Mouse (Mus musculus) liver, embryonic 12.5 days (tissue): ENCODE measurements around the gene Shq1. TPM values are rescaled to one million over a fixed set of nuclear protein-coding genes. Genes with fewer than 3 reads are reported as not detected.

Experiments
- ATAC-seq: fragments of 200-750 bp; cut with Nextera tagmentation; 2 replicates; pipeline ENCODE4 v1.8.0; 2017; ENCODE audit warnings: moderate number of reproducible peaks, mild to moderate bottlenecking, moderate library complexity
- H3K27ac ChIP-seq: fragments of 300-500 bp; sonication (generic); 2 replicates; pipeline ENCODE4 v1.5.1; 2016; ENCODE audit warnings: mild to moderate bottlenecking
- H3K27me3 ChIP-seq: fragments of 300-500 bp; sonication (generic); replicated peaks from 2 replicates; pipeline ENCODE4 v1.6.1; 2016; ENCODE audit warnings: mild to moderate bottlenecking, moderate library complexity
- H3K36me3 ChIP-seq: fragments of 300-500 bp; sonication (generic); 2 replicates; pipeline ENCODE4 v1.6.1; 2016; ENCODE audit warnings: mild to moderate bottlenecking, moderate library complexity
- H3K4me1 ChIP-seq: fragments of 300-500 bp; sonication (generic); 2 replicates; pipeline ENCODE4 v1.6.1; 2016
- H3K4me2 ChIP-seq: fragments of 300-500 bp; sonication (generic); 2 replicates; pipeline ENCODE4 v1.6.1; 2016; ENCODE audit warnings: mild to moderate bottlenecking, moderate library complexity
- H3K4me3 ChIP-seq: fragments of 300-500 bp; sonication (generic); 2 replicates; pipeline ENCODE4 v1.5.1; 2016; ENCODE audit warnings: mild to moderate bottlenecking, moderate library complexity
- H3K9ac ChIP-seq: fragments of 300-500 bp; sonication (generic); 2 replicates; pipeline ENCODE4 v1.6.1; 2016; ENCODE audit warnings: mild to moderate bottlenecking, moderate library complexity
- H3K9me3 ChIP-seq: fragments of 300-500 bp; sonication (generic); replicated peaks from 2 replicates; pipeline ENCODE4 v1.6.1; 2016; ENCODE audit warnings: mild to moderate bottlenecking, moderate library complexity
- WGBS: fragments of 180-500 bp; shearing (Covaris S2); methylation state at CpG from one replicate; pipeline ENCODE4 v1.1.7; 2016; ENCODE audit not compliant: insufficient replicate concordance; 5-methylcytosine and 5-hydroxymethylcytosine counted together
- polyA plus RNA-seq: library from polyadenylated mRNA; unstranded; fragments of >200 nt; fragmentation: Nextera tagmentation; extraction: Ambion mirVana; gene quantifications from 2 replicates; pipeline ENCODE4 v1.2.1, GENCODE M21; 2016

The Shq1 gene
- 18.5 and 18.9 TPM in 2 replicates for polyA plus RNA-seq

DNA sequence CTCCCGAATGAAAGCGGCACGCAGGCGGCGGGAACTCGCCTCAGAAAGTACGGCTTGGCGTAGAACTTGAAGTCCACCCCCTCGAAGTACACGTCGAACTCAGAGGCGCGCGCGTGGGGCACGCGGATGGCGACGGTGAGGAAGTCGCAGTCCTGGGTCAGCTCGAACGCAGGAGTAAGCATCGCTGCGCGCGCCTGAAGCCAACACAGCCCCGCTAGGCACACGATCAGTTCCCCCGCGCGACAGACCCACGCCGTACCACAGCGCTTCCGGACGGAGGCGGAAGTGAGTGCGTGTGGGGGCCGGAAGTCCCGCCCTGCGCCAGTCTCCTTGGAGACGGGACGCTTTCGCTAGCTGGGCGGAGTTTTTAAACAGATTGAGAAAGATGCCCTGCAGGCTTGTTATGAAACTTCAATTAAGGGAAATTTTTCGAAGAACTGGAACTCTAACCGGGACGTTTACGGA is at the start of gene Shq1:
Gene Shq1 (minus strand): TSS at position 278 of the 465 bp plus-strand sequence.
- WGBS, result under 1% methylated on average over 49 of the region's 49 CpGs
- peak; percentile 87 for ATAC-seq
- H3K36me3 ChIP-seq, result no peaks in the 10 kb centered on the region; the same call in 1 of the 2 replicates
- peak within 1 kb of the TSS; percentile 84 for H3K27ac ChIP-seq
- peak within 1 kb of the TSS; percentile 88 for H3K9ac ChIP-seq
- no peaks in the 10 kb centered on the region for H3K27me3 ChIP-seq
- H3K4me3 ChIP-seq, result peak within 1 kb of the TSS; percentile 94
- H3K9me3 ChIP-seq, result no peaks in the 10 kb centered on the region
- peaks cover 22% of the 10 kb centered on the region for H3K4me1 ChIP-seq
- peak within 1 kb of the TSS; percentile 91 for H3K4me2 ChIP-seq

DNA sequence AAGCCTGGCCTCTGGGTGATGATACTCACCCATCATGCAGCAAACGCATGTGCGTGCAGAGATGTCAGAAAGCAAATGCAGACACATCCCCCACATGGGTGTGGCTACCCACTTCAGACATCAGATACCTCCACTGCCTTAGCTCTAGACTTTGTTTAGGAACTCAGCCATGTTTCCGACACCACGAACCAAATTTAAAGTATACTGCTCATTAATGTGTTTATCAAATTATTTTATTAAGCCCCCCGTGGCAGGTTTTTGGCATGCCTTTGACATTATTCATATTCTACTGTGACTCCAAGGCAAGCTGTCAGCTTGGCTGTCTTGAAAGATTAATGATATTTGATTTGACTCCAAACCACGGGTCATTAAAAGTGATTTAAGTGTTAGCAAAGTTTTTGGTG is 49.1 kb upstream of the Shq1 start:
- Histone ChIP-seq H3K27me3 (0 out of 2 replicates have a peak, but pooled peaks cover 4% of the 10 kb centered on the region), H3K36me3 (no peaks in the 10 kb centered on the region), H3K9ac (no peak overlapping the region), H3K4me3 (no peak overlapping the region), H3K9me3 (no peaks in the 10 kb centered on the region), H3K4me2 (no peak overlapping the region), H3K4me1 (no peaks in the 10 kb centered on the region), H3K27ac (no peak overlapping the region)
- 48% methylated on average over 6 of the region's 6 CpGs for WGBS
- no peak for ATAC-seq

DNA sequence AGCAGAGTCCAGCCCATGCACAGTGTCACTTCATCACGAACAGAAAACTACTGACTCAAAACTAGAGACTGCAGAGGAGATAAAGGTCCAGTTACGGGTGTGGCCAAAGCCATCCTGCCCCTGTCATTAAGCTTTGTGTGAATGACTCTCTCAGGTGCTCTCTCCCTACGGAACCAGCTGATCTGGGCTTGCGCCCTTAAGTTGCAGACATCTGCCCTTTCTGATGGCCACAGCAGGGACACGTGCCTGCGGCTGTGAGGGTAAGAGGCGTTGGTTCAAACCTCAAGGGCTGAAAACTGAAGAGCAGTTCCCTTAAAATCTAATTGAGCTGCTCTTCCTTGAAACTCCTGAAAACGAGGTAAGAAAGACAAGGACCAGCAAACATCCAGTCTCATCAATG is 45.9 kb upstream of the Shq1 start:
- Histone ChIP-seq H3K4me2 (no peak overlapping the region), H3K27ac (no peak overlapping the region), H3K4me1 (no peaks in the 10 kb centered on the region), H3K27me3 (0 out of 2 replicates have a peak, but pooled peaks cover 4% of the 10 kb centered on the region), H3K9ac (no peak overlapping the region), H3K36me3 (no peaks in the 10 kb centered on the region), H3K4me3 (no peak overlapping the region), H3K9me3 (no peaks in the 10 kb centered on the region)
- 53% methylated on average over 8 of the region's 8 CpGs for WGBS
- ATAC-seq, result no peak

DNA sequence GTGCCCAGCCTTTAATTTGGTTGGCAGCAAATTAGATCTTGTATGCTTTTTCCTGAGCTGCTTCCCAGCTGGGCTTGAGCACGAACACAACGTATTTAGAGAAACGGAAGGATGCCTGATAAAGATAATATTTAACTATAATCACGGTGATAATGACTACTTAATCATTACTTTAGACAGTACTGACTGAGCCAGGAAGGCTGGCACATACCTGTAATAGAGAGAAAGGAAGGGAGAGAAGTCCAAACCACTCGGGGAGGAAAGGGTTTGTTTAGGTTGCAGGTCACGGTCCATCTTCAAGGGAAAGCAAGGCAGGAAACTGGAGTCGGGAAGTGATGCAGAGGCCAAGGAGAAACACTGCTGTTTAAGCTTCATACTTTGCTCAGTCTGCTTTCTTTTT is 45.2 kb upstream of the Shq1 start:
- H3K4me2 ChIP-seq, result no peak overlapping the region
- H3K4me3 ChIP-seq, result no peak overlapping the region
- H3K36me3 ChIP-seq, result no peaks in the 10 kb centered on the region
- 0 out of 2 replicates have a peak, but pooled peaks cover 4% of the 10 kb centered on the region for H3K27me3 ChIP-seq
- WGBS, result 60% methylated on average over 7 of the region's 7 CpGs
- H3K9me3 ChIP-seq, result no peaks in the 10 kb centered on the region
- ATAC-seq, result no peak
- H3K9ac ChIP-seq, result no peak overlapping the region
- no peaks in the 10 kb centered on the region for H3K4me1 ChIP-seq
- H3K27ac ChIP-seq, result no peak overlapping the region

DNA sequence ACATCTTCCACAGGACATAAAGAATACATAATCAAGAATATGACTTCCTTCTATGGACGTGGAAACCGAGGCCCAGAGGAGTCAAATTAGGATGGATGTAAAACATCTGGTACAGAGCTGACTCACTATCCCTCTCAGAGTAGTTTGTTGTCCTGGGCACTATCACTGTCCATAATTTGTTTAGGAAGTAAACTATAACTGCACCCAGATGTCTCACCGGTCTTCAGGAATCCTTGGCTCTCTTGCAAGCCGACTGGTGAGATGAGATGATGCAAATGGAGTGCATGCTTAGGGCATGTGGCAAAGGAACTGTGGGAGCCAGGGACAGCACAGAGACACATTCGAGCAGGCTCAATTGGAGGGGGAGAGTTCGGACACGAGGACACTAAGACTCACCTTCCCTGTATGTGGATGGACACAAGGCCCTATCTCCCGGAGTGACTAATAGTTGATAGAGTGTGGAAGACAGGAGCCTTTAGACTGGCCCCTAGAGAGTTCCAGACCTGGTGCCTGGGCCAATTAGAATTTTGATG is 44.4 kb upstream of the Shq1 start:
- Histone ChIP-seq H3K36me3 (no peaks in the 10 kb centered on the region), H3K27me3 (0 out of 2 replicates have a peak, but pooled peaks cover 4% of the 10 kb centered on the region), H3K9ac (no peak overlapping the region), H3K4me2 (no peak overlapping the region), H3K4me3 (no peak overlapping the region), H3K4me1 (no peaks in the 10 kb centered on the region), H3K27ac (no peak overlapping the region), H3K9me3 (no peaks in the 10 kb centered on the region)
- ATAC-seq, result no peak
- WGBS, result 66% methylated on average over 8 of the region's 8 CpGs

DNA sequence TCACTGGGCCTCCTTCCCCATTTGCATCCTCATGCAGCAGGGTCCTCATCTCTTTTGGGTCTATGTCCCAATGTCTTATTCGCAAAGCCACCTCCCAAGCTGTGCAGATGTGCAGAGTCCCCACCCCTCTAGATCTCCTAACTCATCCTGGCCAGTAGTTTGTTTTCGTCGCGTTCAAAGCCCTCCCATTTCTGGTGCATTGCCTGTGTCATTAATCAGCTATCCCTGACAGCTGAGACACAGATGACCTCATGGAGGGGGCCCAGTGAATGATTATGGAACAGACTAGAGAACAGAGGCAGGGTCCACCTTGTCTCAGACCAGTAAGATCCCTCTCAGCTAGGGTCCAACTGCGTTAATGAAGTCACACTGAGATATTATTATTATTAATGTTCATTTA is 39.9 kb upstream of the Shq1 start:
- H3K36me3 ChIP-seq, result no peaks in the 10 kb centered on the region
- H3K9ac ChIP-seq, result no peak overlapping the region
- H3K4me1 ChIP-seq, result no peaks in the 10 kb centered on the region
- no peak overlapping the region for H3K4me2 ChIP-seq
- no peak for ATAC-seq
- H3K27ac ChIP-seq, result no peak overlapping the region
- peaks cover 17% of the 10 kb centered on the region for H3K27me3 ChIP-seq
- H3K4me3 ChIP-seq, result no peak overlapping the region
- no peaks in the 10 kb centered on the region for H3K9me3 ChIP-seq
- WGBS, result 68% methylated on average over 5 of the region's 5 CpGs

DNA sequence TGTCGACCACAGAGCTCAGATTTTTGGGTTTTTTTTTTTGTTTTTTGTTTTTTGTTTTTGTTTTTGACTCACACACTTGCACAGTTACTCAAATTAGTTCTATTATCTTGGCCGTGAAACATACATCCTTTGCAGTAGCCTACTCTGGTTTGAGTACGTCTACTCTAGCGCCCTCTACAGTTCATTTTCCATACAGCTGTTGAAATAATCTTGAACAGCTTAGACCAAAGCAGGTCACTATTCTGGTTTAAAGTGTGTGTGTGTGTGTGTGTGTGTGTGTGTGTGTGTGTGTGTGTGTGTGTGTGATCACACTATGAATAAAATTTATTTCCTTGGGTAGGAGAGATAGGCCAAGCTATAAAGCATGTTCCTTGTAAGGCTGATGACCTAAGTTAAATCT is 39.2 kb upstream of the Shq1 start:
- Histone ChIP-seq H3K27ac (no peak overlapping the region), H3K4me2 (no peak overlapping the region), H3K9ac (no peak overlapping the region), H3K4me3 (no peak overlapping the region), H3K27me3 (peaks cover 24% of the 10 kb centered on the region), H3K9me3 (no peaks in the 10 kb centered on the region), H3K4me1 (no peaks in the 10 kb centered on the region; the same call in 1 of the 2 replicates), H3K36me3 (no peaks in the 10 kb centered on the region)
- 20% methylated on average over 4 of the region's 4 CpGs for WGBS
- ATAC-seq, result no peak

DNA sequence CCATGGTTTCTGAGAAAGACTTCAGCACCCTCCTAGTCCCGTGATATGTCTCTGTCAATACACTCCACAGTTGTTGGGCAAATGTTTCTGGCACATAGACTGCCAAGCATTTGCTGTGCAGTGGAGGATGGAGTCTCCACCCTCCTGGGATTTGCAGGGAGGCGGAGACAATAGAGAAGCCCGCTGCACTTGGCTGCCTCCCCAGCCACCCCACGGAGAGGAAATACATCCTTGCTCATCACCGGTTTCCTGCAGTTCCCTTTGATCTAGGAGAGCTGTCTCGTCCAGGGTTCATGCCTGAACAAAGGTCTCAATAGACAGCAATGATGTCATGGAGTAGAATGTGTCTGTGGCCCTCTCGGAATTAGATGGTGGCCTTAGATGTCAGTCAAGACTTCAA is 38.5 kb upstream of the Shq1 start:
- no peak for ATAC-seq
- Histone ChIP-seq H3K27me3 (peaks cover 31% of the 10 kb centered on the region), H3K4me3 (no peak overlapping the region), H3K27ac (no peak overlapping the region), H3K4me2 (no peak overlapping the region), H3K9me3 (no peaks in the 10 kb centered on the region), H3K9ac (no peak overlapping the region), H3K4me1 (no peaks in the 10 kb centered on the region; the same call in 1 of the 2 replicates), H3K36me3 (no peaks in the 10 kb centered on the region)
- 21% methylated on average over 7 of the region's 7 CpGs for WGBS

DNA sequence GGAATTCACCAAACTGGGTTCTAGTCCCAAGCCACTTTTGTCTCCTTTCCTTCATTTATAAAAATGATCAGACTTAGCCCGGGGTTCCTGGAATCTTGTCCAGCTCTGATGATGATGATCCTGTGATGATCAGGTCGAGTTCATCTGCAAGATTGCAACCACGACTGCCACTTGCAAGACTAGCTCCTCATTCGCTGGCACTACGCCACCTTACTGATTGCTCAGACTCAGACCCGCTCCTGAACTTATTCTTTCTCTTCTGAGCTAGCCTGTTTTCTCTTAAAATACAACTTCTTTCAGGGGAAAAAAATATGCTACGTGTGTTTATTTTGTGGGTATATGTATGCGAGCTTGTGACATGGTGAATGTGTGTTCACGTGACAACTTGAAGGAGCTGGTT is 38.0 kb upstream of the Shq1 start:
- Histone ChIP-seq H3K4me1 (no peaks in the 10 kb centered on the region; the same call in 1 of the 2 replicates), H3K27me3 (peaks cover 36% of the 10 kb centered on the region), H3K36me3 (no peaks in the 10 kb centered on the region), H3K27ac (no peak overlapping the region), H3K9me3 (no peaks in the 10 kb centered on the region), H3K4me2 (no peak overlapping the region), H3K4me3 (no peak overlapping the region), H3K9ac (no peak overlapping the region)
- WGBS, result 70% methylated on average over 9 of the region's 9 CpGs
- ATAC-seq, result no peak

DNA sequence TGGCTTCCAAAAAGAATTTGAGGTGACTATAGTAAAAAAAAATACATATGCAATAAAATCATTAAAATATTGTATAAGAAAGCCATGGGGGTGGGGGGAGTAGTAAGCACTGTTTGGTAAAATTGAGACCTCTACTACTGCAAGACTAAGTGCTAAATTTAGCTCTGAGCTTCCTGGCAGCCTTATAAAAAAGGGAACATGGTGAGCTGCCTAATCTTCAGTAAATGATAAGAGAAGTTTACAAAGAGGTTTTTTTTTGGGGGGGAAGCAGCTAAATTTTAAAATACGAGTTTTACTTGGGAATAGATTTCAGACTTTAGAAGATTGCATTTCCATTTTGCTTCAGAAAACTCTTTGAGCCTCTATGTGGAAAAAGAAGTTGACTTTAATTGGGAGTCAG is 37.3 kb upstream of the Shq1 start:
- no peak overlapping the region for H3K27ac ChIP-seq
- WGBS, result 16% methylated on average over 1 of the region's 1 CpGs
- no peak overlapping the region for H3K4me3 ChIP-seq
- H3K4me1 ChIP-seq, result no peaks in the 10 kb centered on the region; the same call in 1 of the 2 replicates
- H3K27me3 ChIP-seq, result peaks cover 43% of the 10 kb centered on the region
- no peaks in the 10 kb centered on the region for H3K36me3 ChIP-seq
- no peak for ATAC-seq
- no peak overlapping the region for H3K4me2 ChIP-seq
- H3K9me3 ChIP-seq, result no peaks in the 10 kb centered on the region
- H3K9ac ChIP-seq, result no peak overlapping the region

DNA sequence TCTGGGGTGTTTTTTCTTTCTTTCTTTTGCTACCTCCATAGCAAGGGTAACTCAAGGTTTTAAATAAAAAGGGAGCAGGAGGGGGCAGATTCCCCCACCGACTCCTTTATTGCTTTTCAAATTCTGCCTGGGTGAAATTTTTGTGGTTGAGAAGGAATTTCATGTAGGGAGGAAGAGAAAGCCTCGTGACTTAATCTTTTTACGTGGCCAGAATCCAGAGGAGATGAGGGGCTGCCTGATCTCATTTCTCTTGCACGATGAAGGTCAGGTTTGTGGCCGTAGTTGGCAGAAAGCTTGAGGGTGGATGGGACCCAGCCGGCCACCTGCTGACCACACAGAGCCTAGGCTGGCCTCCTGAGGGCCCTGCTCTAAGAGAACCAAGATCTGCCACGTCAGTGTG is 36.6 kb upstream of the Shq1 start:
- no peaks in the 10 kb centered on the region for H3K9me3 ChIP-seq
- no peak overlapping the region for H3K9ac ChIP-seq
- H3K36me3 ChIP-seq, result no peaks in the 10 kb centered on the region
- H3K4me3 ChIP-seq, result no peak overlapping the region
- H3K4me1 ChIP-seq, result no peaks in the 10 kb centered on the region; the same call in 1 of the 2 replicates
- 25% methylated on average over 7 of the region's 7 CpGs for WGBS
- no peak overlapping the region for H3K4me2 ChIP-seq
- ATAC-seq, result no peak
- no peak overlapping the region for H3K27ac ChIP-seq
- H3K27me3 ChIP-seq, result peaks cover 50% of the 10 kb centered on the region

DNA sequence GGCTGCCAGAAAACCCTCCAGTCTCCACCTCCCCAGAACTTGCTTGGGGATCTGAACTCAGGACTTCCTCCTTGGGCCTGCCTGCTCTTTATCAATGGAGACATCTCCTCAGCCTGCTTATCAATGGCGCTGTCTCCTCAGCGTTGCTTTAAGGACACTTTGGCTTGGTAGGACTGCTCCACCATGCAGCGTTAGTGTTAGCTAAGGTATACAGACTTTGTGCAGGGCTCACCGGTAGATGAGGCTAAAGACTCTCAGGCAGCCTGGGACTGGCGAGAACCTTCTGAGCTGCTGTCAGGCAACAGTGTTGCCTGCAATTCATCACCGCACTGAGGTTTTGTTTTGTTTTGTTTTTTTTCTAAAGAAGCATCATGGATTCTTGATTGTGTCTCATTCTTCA is 35.9 kb upstream of the Shq1 start:
- Histone ChIP-seq H3K27ac (no peak overlapping the region), H3K4me1 (no peaks in the 10 kb centered on the region; the same call in 1 of the 2 replicates), H3K9me3 (no peaks in the 10 kb centered on the region), H3K9ac (no peak overlapping the region), H3K27me3 (peaks cover 55% of the 10 kb centered on the region), H3K36me3 (no peaks in the 10 kb centered on the region), H3K4me3 (no peak overlapping the region), H3K4me2 (no peak overlapping the region)
- no peak for ATAC-seq
- 39% methylated on average over 6 of the region's 6 CpGs for WGBS

DNA sequence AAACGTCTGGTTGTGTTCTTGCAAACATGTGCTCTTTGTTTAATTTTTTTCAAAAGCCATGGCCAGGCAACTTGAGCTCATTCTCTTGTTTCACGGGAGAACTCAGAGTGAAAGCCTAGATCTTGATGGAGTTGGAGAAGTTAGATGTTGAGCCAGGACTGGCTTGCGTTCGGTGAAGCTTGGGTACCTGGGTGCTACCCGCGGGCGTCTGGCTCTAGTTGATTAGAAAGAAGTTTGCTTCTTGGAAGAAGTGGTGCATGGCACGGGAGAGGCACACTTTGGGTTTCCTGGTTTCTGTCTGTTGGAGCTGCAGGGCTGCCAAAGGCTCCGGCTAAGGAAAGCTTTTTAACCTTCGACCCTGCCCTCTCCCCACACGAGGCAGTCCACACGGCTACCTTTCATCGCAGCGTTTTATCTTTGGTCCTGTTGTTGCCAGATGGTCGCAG is 34.4 kb upstream of the Shq1 start:
- no peak for ATAC-seq
- H3K9ac ChIP-seq, result no peak overlapping the region
- H3K4me2 ChIP-seq, result peak overlapping the region; percentile 69
- no peaks in the 10 kb centered on the region for H3K9me3 ChIP-seq
- peak overlapping the region; percentile 51; the same call in 1 of the 2 replicates for H3K4me3 ChIP-seq
- peaks cover 55% of the 10 kb centered on the region for H3K27me3 ChIP-seq
- no peaks in the 10 kb centered on the region; the same call in 1 of the 2 replicates for H3K4me1 ChIP-seq
- no peak overlapping the region for H3K27ac ChIP-seq
- WGBS, result 2% methylated on average over 15 of the region's 15 CpGs
- H3K36me3 ChIP-seq, result no peaks in the 10 kb centered on the region
